Mouse (Mus musculus) kidney, adult 2 months (tissue): ENCODE data around the gene Cpne4. TPM values are rescaled to one million over a fixed set of nuclear protein-coding genes. Genes with fewer than 3 reads are reported as not detected.

Experiments used
- DNase-seq: peaks from one replicate; pipeline ENCODE4 v3.0.0; 2021
- H3K27ac ChIP-seq: fragments of 200-500 bp; 2 replicates; pipeline ENCODE4 v1.5.1; 2012; ENCODE audit warnings: low read depth, low read length, control low read depth, inconsistent platforms; ENCODE audit not compliant: insufficient read depth
- H3K27me3 ChIP-seq: fragments of 200-500 bp; replicated peaks from 2 replicates; pipeline ENCODE4 v1.6.1; 2012; ENCODE audit warnings: mild to moderate bottlenecking, moderate library complexity, low read length, inconsistent platforms; ENCODE audit not compliant: control insufficient read depth, insufficient read depth
- H3K36me3 ChIP-seq: fragments of 200-500 bp; 2 replicates; pipeline ENCODE4 v1.6.1; 2012; ENCODE audit warnings: mild to moderate bottlenecking, moderate library complexity, low read length, inconsistent platforms; ENCODE audit not compliant: control insufficient read depth, insufficient read depth
- H3K4me1 ChIP-seq: fragments of 200-500 bp; 2 replicates; pipeline ENCODE4 v1.6.1; 2011; ENCODE audit warnings: low read length; ENCODE audit not compliant: control insufficient read depth, insufficient read depth
- H3K4me3 ChIP-seq: fragments of 200-500 bp; 2 replicates; pipeline ENCODE4 v1.5.1; 2011; ENCODE audit warnings: mild to moderate bottlenecking, low read depth, low read length, control low read depth; ENCODE audit not compliant: insufficient read depth
- CTCF ChIP-seq: fragments of 200-500 bp; conservative IDR thresholded peaks from 2 replicates; pipeline ENCODE4 v1.5.1; 2011; ENCODE audit warnings: low read depth, mild to moderate bottlenecking, control low read depth, low read length, moderate library complexity, mixed read lengths; ENCODE audit not compliant: insufficient read depth, insufficient read length
- POLR2A ChIP-seq: fragments of 200-500 bp; IDR thresholded peaks from one replicate; pipeline ENCODE4 v1.6.1; 2011; ENCODE audit warnings: low read depth, low read length, control low read depth
- WGBS: fragments of 180-500 bp; shearing (Covaris S2); methylation state at CpG from one replicate; pipeline ENCODE4 v1.1.7; 2018; 5-methylcytosine and 5-hydroxymethylcytosine counted together
- polyA plus RNA-seq: library from polyadenylated mRNA; depleted of rRNA; stranded (reverse); fragments of >200 nt; gene quantifications from 2 replicates; pipeline ENCODE4 v1.2.3, GENCODE M21; 2012

Cpne4 gene
- polyA plus RNA-seq, 1 experiment = 7.4 TPM

DNA sequence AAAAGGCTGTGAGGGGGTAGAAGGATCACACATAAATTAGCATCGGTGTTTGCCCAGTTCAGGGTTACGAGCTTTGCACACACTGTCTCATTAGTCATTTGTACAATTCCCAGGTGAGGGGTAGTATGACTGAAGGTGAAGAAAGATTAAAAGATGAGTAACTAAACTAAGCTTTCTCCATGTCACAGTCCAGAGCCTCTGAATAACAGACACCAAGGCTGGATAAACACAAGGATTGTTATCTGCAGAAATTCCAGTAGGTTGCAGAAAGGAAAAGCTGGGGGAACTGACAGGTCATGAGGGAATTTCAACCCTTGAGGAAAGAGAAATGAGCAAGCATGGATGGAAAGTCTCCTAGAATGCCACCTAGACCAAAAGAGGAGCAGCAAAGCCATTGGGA, 354.7 kb downstream of the Cpne4 start:
- WGBS = 47% methylated on average over 2 of the region's 2 CpGs
- Histone ChIP-seq H3K4me3 (no peak overlapping the region), H3K4me1 (no peaks in the 10 kb centered on the region), H3K27me3 (no peaks in the 10 kb centered on the region), H3K27ac (no peak overlapping the region), H3K36me3 (no peaks in the 10 kb centered on the region)
- DNase-seq = no peak
- TF ChIP-seq POLR2A (no peak), CTCF (no peak)

DNA sequence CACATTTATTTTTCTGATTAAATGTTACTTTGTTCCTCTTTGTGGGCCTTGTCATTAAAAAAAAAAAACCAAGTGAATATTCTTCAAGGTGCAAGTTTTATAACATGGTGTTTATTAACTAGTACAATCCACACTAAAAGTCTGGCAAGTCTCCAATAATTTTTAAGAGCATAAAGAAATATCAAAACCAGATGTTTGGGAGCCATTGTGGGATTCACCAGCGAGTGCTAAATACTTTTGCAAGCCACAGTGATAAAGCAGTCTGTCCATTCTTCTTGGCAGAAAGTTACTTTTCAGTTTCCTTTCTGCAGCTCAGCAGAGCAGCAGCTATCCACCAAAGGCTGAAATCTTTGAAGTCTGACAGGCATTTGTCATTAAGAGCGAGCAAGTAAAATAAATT, 365.6 kb downstream of the Cpne4 start:
- Histone ChIP-seq H3K36me3 (no peaks in the 10 kb centered on the region), H3K4me3 (no peak overlapping the region), H3K27me3 (no peaks in the 10 kb centered on the region), H3K27ac (no peak overlapping the region), H3K4me1 (no peaks in the 10 kb centered on the region)
- DNase-seq = no peak
- 36% methylated on average over 2 of the region's 2 CpGs for WGBS
- TF ChIP-seq POLR2A = no peak
- TF ChIP-seq CTCF = no peak

DNA sequence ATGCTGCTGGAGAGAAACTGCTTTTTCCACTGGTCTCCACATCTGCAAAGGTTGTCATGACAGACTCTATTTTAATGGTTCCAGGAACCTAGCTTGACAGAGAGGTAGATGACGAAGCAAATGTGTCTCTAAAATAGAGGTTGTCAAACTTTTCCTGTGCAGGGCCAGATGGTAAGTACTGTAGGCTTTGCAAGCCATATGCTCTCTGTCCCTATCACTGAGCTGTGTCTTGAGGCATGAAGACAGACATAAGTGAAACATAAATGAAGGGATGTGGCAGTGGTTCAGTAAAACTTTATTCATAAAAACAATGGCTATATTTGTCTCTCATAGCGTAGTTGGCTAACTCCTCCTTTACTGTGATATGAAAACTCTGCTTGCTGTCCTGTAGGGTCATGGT, 366.2 kb downstream of the Cpne4 start:
- 69% methylated on average over 2 of the region's 2 CpGs for WGBS
- no peak overlapping the region for H3K27ac ChIP-seq
- no peak overlapping the region for H3K4me3 ChIP-seq
- H3K36me3 ChIP-seq = no peaks in the 10 kb centered on the region
- no peaks in the 10 kb centered on the region for H3K4me1 ChIP-seq
- DNase-seq = no peak
- TF ChIP-seq POLR2A = no peak
- TF ChIP-seq CTCF = no peak
- H3K27me3 ChIP-seq = no peaks in the 10 kb centered on the region

DNA sequence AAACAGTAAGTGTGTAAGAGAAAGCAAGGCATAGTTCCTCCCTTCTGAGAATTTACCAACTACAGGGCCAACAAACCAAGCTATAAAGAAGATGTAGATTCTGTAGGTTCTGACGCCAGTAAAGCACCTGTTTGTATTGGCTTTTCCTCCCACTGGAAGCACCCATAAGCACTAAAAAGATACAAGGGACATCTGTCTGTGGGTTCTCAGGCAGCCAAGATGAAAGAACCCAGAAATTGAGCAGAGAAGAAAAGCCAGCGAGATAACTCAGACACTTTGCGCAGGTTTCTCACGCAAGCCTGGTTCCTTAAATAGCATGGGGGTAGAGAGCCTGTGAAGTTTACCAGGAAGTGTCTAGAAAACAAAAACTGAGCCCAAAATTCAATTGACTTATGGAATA, 374.1 kb downstream of the Cpne4 start:
- TF ChIP-seq POLR2A (no peak), CTCF (no peak)

DNA sequence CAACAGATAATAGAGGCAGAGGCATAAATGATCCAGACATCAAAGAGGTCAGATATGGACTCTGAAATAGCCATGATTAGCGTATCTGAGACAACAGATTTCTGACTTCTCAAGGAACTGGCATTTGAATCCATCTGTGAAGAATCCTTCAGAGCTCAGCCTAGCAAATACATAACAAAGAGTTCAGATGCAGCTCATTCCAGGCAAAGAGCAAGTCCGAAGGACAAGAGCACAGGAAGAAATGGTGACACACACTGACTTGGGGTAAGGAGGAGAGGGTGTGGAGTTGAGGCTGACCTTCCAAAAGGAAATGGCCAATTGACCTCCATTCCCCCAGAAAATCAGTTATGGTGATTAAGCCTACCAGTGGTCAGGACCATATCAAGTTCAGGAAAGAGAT, 375.0 kb downstream of the Cpne4 start:
- TF ChIP-seq POLR2A (no peak), CTCF (no peak)
- Histone ChIP-seq H3K36me3 (no peaks in the 10 kb centered on the region), H3K27ac (no peak overlapping the region), H3K4me3 (no peak overlapping the region), H3K4me1 (no peaks in the 10 kb centered on the region), H3K27me3 (no peaks in the 10 kb centered on the region)
- WGBS = 72% methylated on average over 2 of the region's 2 CpGs
- no peak for DNase-seq

More for the DNA sequence above, 374.1 kb downstream of the Cpne4 start:
- Histone ChIP-seq H3K27ac (no peak overlapping the region), H3K27me3 (no peaks in the 10 kb centered on the region), H3K4me1 (no peaks in the 10 kb centered on the region), H3K36me3 (no peaks in the 10 kb centered on the region), H3K4me3 (no peak overlapping the region)
- WGBS = 82% methylated on average over 4 of the region's 4 CpGs
- no peak for DNase-seq

DNA sequence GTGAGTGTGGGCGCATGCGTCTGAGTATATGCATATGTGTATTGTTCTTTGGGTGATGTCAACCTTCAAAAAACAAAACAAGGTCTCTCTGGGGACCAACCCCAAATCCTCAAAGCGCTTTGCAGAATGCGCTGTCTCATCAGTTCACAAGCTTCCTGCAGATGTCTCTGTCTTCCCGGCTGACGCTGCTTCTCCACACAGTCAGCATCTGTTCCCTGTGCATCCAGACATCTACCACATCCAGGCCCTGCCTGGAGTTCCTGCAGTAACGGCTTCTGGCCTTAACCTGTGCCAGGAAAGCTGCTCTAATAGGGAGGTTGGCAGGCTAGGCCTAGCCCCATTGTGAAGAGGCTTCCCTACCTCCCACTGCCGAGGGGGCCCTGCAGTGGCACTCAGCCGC, 381.7 kb downstream of the Cpne4 start:
- no peak for TF ChIP-seq POLR2A
- TF ChIP-seq CTCF = no peak
- no peak for DNase-seq
- H3K36me3 ChIP-seq = no peaks in the 10 kb centered on the region
- no peaks in the 10 kb centered on the region for H3K4me1 ChIP-seq
- H3K27ac ChIP-seq = no peak overlapping the region
- no peak overlapping the region for H3K4me3 ChIP-seq
- WGBS = 83% methylated on average over 9 of the region's 9 CpGs
- H3K27me3 ChIP-seq = no peaks in the 10 kb centered on the region

DNA sequence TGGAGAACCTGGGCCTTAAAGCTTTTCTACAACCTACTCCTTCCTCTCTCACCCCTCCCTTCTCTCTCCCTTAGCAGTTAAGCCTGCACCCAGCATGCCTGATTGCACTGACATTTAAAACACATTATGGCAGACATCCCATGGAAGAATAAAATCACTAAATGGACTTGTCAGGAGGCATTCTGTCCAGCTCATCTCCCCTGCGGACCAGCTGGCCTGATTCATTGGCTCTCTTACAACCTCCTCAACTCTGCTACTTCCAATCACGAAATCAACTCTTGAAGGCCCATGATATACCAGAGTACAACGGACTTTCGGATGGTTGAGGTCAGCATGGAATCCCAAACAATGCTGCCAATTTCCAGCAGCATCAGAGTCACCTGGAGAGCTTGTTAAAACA, 393.3 kb downstream of the Cpne4 start:
- DNase-seq = no peak
- no peak overlapping the region for H3K4me3 ChIP-seq
- no peaks in the 10 kb centered on the region for H3K27me3 ChIP-seq
- 76% methylated on average over 4 of the region's 4 CpGs for WGBS
- H3K36me3 ChIP-seq = no peaks in the 10 kb centered on the region
- no peak overlapping the region for H3K27ac ChIP-seq
- TF ChIP-seq POLR2A (no peak), CTCF (no peak)
- H3K4me1 ChIP-seq = no peaks in the 10 kb centered on the region

DNA sequence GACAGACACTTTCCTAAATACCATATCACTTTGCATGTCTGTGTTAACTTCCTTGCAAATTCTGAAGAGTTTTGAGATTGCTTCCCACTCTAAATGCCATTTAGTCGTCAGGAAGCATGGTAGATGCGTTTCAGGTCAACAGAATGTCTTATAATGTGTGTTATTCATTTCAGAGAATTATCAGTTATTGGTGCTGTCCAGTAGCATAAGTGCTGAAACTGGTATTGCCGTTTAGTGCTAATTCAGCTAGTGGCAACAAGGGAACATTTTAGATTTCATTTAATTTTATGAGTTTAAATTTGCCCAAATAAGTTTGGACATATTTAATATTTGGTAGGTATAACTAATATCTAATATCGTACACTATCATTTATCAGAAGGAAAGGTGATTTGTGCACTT, 403.5 kb downstream of the Cpne4 start:
- no peak overlapping the region for H3K27ac ChIP-seq
- WGBS = 61% methylated on average over 4 of the region's 4 CpGs
- no peak for DNase-seq
- no peak overlapping the region for H3K4me3 ChIP-seq
- H3K4me1 ChIP-seq = peaks cover 6% of the 10 kb centered on the region; the same call in 1 of the 2 replicates
- no peak for TF ChIP-seq POLR2A
- no peak for TF ChIP-seq CTCF
- no peaks in the 10 kb centered on the region for H3K27me3 ChIP-seq
- H3K36me3 ChIP-seq = no peaks in the 10 kb centered on the region
